Mouse (Mus musculus) heart, adult 9 months (tissue): ENCODE data around the gene Ralb.

Experiments
- DNase-seq, 2 experiments: peaks; one replicate each; pipeline ENCODE4 v3.0.0; 2022; ENCODE audit warnings: low spot score in 2 of 2

Gene Ralb

DNA sequence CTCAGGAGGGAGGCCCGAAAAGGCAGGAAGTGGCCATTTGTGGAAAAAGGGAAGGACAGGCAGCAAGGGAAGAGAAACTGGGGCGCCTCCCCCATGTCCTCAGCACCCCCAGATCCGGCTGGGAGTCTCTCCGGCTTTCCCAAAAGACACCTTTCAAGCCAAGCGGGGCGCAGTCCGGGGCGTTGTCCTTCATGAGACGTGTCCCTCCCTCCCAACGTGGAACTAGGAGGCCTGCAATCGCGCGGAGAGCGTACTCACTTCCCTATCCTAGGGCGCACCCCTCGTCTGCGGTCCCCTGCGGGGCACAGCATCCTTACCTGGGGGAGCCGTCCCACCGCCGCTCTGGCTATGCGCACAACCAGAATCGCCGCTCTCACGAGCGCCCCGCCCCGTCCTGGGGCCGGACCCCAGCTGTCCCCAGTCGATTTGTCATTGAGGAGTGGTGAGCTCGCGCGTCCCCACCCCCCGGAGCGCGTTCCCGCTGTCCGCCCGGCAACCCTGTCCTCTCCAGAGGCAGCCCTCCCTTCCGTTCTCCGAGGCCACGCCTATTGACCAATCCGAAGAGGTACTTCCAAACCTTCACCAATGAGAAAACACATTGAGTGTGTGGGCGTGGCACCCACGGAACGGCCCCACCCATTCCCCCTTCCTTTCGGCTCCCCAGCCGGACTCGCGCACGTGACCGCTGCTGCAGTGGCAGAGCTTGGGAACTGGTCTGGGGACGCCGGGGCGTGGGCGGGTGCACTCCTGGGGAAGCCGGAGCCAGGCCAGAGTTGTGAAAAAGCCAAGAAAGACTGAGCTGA is at the start of gene Ralb:
TSS of gene Ralb (minus strand) at position 535 of the 803 bp plus-strand sequence.
- peak; percentile 100 for DNase-seq

DNA sequence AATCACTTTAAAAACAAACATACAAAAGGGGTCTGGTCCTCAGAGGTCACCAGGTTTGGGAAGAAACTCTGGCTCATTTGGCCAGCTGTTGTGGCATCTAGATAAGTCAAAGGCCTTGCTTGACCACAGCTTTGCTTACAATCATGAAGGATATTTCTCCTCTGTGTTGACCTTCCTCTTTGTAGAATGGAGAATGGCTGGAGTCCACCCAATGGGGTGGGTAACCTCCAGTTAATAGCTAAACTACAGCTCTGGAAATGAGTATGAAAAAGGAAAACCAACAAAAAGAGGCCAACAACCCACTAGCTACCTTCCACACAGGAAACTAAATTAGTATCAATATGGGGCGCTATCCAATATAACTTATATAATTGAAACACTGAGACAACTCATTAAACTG is 47.1 kb upstream of the Ralb start:
- no peak for DNase-seq

DNA sequence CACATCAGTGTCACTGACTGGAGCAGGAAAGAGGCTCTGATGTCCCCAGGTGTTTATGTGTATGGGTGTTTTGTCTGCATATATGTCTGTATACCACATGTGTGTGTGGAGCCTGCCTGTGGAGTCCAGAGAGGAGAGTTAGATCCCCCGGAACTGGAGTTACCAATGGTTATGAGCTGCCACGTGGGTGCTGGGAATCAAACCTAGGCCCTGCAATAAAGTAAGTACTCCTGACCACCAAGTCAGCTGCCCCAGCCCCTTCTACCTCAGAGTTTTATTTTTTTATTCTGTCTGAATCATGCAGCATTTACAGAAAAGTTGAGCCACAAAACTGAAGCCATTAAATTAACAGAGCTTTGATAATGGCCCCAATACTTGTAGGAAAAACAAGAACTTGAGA is 45.5 kb upstream of the Ralb start:
- no peak for DNase-seq

DNA sequence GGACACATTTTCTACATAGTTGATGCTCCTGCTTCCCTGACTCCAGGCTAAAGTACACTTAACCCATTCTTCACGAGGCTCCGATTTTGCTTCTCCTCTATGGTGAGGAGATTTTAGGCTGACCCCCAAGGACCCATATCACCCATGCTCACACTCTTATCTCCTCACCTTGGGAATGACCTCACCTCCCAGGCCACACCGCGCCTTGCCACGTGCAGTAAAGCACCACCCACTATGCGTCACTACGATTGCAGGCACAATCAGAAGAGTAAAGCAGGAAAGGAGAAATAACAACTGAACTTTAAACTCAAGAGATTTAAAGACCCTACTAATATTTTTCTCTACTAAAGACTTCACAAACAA is 44.7 kb upstream of the Ralb start:
- DNase-seq = no peak

DNA sequence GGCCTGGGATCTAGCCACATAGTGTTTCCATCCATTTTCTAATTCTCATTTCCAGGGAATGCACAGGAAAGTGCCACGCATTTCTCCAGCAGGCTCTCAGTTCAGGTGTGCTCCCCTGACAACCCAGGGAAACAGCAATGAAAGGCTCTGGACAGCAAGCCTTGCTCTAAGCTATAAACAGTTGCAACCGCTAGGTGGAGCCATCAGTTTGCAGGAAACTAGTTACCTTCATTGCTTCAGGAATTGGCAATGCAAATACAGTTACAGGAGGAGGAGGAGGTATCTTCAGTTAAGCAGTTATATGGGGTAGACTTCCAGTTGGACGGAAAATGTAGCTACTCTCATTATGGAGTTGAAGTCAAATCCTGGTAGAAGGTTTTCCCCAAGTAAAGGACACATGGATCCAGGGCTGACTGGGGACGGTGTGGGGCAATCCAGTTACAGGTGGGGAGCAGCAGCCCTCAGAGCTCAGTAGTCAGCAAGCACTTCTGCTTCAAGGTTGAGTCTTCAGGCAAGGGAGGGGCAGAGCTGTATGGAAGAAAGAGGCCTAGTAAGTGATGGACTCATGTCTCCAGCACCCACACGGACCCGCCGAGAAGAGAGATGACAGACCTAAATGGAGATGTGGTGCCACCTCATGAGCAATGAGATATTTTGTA is 44.2 kb upstream of the Ralb start:
- peak in 1 of 2 experiments; percentile 51 for DNase-seq

DNA sequence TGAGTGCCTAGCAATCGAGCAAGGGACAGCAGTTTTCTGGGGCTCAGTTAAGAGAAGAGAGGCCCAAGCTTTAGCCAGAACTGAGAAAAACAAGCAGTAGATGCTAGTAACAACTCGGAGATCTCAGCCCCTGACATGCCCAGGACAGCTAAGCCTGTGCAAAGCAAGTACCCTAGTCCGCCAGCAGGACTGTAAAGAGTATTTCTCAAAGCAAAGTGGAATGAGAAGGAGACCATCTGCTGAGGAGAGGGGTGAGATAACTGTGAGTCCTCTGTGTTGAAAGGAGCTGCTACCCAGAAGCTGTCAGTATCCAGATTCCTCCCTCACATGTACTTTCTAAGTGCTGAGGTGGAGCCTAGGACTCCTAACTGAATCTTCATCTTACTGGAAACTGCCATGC is 41.9 kb upstream of the Ralb start:
- no peak for DNase-seq

DNA sequence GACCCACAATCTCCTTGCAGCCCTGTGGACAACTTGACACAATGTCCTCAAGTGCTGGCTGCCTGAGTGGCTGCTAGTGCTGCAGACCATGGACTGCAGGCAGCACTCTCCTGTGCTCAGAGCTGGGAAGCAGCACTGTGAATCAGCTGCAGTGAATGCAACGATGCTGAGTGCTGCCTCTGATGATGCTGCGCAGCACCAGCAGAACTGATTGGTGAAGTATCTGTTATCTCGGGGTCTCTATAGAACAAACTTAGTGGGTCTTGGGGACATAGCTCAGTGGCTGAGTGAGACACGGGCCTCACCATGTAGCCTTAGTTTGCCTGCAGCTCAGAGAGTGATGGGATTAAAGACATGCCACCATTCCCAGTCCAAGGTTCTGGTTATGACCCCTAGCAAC is 41.1 kb upstream of the Ralb start:
- no peak for DNase-seq

DNA sequence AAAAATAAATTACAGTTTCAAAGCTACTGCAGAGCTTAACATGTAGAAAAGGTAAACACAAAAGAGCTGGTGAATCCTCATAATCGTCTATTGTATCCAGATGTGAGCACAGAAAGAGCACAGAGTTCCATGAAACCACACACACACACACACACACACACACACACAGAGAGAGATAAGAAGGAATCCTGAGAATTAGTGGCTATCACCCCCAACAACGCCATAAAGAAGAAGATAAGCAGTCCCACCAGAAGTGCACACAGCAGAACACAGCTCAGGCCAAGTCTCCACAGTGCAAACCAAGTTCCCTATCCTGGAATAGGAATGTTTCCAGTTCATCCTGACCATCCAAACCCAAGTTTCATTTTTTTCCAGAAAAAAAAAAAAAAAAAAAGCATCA is 40.6 kb upstream of the Ralb start:
- DNase-seq = no peak

DNA sequence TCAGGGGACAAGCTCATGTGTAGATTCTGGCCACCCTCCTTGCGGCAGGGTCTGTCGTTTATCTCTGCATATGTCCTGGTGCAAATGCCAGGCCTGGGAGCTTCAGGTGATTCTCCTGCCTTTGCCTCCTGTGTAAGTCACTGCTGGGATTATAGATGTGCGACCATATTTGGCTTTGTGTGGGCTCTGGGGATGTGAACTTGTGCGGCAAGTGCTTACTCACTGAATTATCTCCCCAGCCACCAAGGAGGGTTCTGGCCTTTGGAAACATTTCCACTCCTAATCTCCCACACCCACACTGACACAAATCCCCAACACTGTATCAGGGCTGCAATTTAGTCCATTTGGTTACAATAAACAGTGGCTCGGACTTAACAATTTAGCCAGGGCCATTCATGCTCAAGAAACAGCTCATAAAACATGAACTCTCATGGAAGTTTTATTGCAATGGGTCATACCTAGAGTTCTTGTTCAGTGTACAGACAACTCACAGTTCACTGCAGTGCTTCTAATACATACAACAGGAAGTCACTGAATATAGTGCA is 40.1 kb upstream of the Ralb start:
- no peak for DNase-seq

DNA sequence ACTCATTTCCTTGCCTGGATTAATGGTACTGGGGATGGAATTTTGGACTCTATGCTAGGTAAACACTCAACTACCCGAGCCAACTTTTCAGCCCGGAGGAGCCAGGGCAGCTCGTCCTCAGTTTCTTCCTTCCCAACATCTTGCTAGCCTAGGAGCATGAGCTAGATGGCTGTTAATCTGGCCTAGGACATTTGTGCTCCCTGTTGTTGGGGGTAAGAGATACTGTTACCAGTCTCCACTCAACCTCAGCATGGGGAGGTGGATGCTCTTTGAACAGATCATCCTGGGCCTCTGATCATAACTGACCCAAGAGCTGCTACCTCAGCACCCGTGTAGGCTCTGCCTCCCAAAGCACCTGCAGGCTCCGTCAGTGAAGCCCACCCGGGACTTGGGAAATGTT is 38.7 kb upstream of the Ralb start:
- no peak for DNase-seq

DNA sequence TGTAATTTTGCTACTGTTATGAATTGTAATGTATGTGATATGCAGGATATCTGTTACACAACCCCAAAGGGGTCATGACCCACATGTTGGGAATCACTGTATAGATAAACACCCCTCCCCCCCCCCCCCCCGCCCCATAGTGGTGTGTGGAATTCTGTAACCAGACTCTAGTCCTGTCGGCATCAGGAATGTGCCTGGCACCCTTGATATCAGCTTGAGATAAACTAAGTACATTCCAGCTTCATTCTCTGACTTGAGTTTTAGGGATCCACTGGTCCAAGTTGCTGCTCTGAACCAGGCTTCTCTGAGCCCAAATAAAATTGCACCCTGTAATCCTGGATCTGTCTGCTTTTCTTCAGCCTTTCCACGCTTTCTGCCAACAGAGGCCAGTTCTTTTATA is 37.0 kb upstream of the Ralb start:
- no peak for DNase-seq

DNA sequence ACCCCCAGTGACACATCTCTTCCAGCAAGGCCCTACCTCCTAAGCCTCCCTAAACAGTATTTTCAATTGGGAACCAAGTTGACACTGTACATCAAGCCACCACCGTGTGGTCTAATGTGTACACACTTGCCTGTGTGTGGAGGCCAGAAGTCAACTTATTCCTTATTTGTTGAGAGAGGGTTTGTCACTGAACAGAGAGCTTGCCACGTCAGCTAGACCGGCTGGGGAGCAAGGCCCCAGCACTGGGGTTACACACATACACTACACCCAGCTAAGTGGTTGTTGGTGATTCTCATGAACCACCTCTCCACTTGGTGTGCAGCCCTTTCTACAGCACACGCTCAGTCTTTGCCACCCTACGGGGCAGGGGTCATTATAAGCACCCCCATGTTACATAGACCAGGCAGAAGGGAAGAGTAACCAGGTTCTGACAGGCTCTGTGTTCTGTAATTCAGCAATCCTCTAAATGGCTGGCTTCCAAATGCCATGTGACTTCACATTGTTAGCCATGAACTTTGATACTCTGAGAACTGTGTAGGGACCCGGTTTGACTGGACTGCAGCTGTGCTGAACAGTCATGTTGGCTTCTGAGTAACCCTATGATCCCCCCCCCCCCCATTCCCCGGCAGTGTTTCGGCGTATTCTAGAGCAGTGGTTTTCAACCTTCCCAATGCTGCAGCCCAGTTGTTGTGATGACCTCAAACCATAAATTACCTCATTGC is 36.4 kb upstream of the Ralb start:
- no peak for DNase-seq

DNA sequence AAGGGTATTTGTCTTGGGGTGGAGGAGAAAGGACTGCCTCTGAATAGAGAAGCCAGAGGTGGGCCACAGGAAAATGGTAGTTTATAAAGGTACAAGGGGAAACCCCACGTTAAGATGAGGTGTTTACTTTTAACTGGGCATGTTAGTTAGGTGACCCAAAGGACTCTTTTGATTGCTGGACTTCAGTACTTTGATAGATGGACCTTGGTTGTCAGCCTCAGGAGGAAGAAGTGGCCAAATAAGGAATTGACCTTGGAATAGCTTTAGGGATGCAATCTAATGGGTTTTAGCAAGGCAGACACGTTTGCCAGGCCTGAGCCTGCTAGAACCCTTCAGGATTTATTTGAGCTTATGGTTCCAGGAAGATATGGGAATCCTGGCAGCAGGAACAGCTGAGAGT is 34.7 kb upstream of the Ralb start:
- no peak for DNase-seq

DNA sequence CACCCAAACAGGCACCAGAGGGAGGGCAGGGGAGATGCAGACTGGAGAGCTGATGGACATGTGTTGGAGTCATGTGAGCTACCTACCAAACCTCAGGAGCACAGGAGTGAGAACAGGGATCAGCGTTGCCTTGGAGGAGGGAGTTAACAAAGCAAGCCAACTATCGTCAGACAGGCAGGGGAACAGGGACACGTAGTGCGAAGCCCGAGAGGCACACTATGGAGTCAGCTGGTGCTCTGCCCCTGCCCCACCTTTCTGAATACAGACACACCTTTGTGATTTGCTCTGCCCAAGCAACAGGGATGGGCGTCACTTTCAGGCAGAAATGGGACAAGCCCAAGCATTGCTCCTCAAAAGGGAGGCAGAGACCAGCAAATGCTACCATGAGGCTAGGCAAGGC is 33.1 kb upstream of the Ralb start:
- no peak for DNase-seq

DNA sequence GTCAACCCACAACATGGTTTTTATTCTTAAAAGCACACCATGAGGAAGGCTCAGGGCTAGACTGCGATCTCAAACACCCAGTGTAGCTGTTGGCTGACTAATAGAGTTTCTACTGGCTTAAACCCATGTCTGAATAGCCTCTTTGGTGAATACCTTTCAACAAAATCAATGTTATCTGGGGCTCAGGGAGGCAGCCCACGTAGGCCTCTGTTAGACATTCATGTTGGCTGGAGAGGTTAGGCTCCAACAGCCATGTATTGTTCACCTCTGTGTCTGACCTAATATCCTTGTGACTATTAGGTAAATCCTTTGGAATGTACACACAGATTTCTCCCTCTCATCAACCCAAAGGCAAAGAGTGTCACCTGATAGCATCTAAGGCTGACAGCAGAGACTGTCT is 31.5 kb upstream of the Ralb start:
- no peak for DNase-seq

DNA sequence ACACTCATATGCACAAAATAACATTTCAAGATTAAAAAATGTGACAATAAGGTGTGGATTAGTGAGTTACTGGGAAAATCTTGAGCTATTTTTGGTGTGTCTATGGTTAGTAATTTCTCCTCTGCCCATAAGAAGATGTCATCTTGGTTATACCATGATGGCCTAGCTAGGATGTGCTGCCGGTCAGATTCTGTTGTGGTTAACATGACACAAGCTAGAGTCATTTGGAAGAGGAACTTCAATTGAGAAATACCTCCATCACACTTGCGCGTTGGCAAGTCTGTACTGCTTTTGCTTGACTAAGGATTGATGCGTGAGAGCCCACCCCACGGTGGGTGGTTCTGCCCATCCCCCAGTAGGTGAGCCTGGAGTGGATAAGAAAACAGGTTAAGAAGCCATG is 29.7 kb upstream of the Ralb start:
- no peak for DNase-seq

DNA sequence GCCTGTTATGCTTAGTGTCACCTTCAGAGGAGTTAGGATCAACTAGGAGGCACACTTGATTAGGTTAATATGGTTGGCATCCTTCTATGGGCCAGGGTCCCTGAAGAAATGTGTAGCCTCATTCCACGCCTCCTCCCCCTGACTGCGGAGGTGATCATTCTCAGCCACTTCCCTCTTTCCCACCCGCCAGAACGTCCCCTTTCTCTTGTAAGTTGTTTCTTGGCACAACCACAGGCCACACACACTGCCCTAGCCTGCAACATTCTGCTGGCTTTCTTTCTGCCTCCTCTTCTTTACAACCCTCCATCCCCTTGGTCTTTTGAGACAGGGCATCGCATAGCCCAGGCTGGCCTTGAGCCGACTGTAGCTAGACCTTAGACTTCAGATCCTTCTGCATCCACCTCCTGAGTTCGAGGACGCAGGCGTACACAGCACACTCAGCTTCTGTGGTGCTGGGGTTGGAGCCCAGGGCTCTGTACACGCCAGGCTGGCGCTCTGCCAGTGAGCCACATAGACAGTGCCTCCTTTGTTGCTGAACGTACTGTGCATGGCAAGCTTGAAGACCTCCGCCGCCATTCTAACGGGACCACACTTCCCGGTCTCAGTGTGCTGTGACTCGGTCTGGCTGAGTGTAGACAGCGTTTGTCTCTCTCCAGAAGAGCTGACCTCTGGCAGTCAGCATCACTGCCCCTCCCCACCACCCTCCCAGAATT is 28.7 kb upstream of the Ralb start:
- DNase-seq = no peak

DNA sequence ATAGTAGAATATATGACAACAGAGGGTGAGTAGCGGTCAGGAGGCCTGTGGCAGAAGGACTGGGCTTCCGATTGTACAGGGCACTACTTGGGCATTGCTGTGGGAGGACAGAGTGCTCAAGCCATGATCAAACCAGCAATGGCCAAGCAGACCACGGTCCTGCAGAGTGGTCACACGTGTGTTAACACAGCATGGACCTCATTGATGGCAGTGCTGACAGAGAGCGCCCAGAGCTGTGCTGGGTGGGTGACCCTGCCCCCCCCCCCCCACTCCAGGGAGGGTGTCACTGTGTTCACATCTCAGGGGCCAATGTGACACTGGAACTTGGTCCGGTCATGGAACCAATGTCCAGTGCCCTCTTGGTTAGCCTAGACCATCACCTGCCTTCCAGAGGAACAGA is 27.6 kb upstream of the Ralb start:
- no peak for DNase-seq

DNA sequence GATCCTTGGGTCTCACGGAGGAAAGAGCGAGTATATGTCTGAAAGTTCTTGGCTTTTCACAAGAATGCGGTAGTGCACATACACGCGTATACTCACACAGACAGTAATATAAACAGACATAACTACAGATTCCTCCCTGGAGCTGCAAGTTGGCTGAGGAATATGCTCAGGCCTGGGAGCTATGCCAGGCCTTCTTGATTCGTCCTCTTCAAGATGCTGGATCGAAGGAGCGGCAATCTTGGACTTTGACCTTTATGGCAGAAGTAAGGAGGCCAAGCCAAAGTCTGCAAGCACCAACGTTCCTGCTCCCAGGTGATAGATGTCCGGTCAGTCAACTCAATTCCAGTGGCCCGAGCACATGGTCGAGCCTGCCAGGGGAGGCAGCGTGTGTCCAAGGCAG is 26.3 kb upstream of the Ralb start:
- DNase-seq = no peak

DNA sequence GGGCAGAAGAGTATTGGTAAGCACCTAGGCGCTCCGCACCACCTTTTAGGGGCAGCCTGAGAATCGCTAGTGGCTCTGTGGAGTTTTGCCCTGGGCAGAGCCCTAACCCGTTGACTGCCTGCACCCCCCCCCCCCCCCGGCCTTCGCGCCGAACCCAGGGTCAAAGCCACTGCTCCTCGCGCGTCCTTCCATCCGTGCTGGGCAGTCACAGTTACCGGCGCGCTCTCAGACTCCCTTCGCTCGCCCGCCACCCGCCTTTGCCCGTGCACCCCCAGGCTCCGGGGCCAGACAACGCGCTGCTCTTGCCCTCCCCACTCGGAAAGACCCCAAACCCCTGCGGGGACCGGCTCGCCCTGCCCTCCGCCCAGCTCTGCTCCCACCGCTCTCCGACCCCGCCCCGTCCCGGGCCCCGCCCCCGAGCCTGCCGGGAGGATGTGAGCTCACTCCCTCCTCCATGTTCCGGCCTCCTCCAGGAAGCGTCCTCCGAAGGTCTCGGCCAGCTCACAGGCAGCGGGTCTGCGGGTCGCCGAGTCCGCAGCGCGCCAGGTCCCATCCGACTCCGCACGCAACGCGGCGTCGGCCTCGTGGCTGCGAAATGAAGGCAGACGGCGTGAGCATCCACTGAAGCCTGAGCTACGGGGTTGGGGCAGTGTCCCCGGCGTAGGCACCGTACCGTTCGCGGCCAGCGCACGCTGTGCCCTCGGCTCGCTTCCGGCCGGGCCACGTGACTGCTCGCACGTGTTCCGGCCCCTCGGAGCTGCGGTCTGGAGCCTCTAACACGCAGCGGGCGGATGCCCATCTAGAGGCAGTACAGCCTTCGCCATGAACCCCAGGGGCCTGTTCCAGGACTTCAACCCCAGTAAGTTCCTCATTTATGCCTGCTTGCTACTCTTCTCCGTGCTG is 21.3 kb upstream of the Ralb start, which contains the start of gene Tmem185b:
TSS of gene Tmem185b (plus strand) at position 472 of the 903 bp plus-strand sequence.
- DNase-seq = peak; percentile 91 to 94

DNA sequence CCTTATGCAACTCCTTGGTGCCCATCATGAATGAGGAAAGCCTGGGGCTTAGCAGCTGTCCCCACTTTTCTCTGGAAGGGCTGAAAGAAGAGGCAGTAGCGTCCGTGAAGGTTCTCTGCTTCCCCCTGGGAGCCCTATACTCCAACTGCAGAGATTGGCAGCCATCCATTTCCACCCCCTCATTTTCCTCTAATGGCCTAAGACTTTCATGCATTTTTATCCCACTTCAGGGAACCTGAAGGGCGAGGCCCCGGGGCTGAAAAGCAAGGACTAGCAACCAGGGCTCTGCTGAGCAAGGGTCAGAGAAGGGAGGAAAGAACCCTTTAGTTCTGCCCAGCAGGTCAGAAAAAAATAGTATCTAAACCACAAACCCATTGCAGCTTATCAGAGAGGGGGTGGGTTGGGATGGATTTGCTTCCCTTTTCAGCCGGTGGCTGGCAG is 20.4 kb upstream of the Ralb start:
- DNase-seq = peak; percentile 36 to 41
